Mouse (Mus musculus) left cerebral cortex, postnatal 25 days (tissue): ENCODE measurements around the gene Epha4. TPM values are rescaled to one million over a fixed set of nuclear protein-coding genes. Genes with fewer than 3 reads are reported as not detected.

ENCODE experiments used
- DNase-seq, 2 experiments: peaks; one replicate each; pipeline ENCODE4 v3.0.0; 2022; ENCODE audit warnings: low spot score in 2 of 2, mixed read lengths in 1 of 2
- intact Hi-C: fragments of 180-260 bp; cut with DNase I; formaldehyde crosslinking; loops from one replicate; pipeline ENCODE4 v1.15.1; 2025
- total RNA-seq, 2 experiments: library from RNA; stranded (reverse); gene quantifications; 2 replicates each; pipeline ENCODE4 v1.2.3; 2021

Gene Epha4
- total RNA-seq, 2 experiments from 2014 or later, result 177 to 192 TPM

DNA sequence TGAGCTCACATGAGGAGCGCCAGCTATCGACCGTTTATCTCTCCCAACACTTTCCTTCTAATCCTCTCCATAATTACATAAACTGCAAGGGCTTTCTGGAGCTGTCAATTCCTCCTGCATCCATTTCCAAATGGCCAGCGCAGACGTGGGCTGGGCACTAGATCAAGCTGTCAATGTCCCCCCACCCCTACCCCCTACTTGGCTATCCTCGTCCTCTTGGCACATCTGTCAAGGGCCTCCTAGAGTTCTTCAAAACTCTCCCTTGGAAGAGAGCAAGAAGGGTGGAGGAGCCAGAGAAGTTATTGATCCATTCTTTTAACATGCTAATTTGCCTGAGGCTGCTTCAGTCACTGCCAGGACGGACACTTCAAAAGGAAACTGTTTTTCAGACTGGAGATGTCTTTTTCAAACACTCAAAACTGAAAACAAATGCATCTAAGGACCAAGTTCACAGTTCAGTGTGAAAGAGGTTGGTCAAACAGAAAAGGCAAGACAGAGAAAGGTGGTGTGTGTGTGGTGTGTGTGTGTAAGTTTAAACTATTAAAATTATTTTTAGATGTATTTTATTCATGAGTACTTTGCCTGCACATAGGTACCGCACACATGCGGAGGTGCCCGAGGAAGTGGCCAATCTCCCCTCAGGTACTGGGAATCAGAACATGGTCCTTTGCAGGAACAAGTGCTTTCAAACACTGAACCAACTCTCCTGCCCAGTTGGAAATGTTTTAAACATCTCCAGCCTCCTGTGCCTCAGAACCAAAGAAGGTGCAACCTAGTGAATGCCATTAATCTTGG is 20.9 kb downstream of the Epha4 start:
- intact Hi-C loops, result no loop called here

DNA sequence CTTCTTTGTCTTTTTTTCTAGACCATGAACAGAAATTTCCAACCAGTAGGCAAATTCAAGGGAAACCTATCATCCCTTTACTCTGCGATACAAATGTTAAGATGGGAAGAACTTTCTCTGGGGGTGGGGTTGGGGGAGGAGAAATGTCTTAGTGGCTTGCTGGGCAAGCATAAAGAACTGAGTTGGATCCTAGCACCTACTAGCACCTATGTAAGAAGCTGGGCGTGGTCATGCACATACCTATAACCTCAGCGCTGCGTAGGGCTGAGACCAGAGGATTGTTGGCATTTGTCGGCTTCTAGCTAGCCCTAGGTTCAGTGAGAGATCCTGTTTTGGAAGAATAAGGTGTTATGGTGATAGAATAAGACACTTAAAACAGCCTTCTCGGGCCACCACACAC is 24.7 kb downstream of the Epha4 start:
- DNase-seq, result no peak
- intact Hi-C loops, result no loop called here

More for the DNA sequence above, 20.9 kb downstream of the Epha4 start:
- DNase-seq, result no peak

DNA sequence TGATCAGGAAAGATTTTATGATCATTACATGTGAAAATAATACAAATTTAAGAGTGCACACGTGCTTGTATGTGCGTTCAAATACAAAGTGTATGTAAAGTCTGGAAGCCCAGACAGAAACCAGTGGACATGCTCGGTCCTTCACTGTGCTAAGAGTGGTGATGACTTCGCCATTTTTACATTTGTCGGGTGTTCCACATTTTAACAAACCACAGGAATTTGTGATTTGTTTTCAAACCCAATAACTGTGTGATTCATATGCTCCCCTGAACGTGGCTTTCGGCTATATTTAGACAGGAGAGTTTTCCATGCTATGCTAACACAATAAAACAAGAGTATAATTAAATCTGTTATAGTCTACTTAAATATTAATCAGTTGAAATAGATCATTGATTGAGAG is 25.5 kb downstream of the Epha4 start:
- DNase-seq, result no peak
- intact Hi-C loops, result no loop called here

DNA sequence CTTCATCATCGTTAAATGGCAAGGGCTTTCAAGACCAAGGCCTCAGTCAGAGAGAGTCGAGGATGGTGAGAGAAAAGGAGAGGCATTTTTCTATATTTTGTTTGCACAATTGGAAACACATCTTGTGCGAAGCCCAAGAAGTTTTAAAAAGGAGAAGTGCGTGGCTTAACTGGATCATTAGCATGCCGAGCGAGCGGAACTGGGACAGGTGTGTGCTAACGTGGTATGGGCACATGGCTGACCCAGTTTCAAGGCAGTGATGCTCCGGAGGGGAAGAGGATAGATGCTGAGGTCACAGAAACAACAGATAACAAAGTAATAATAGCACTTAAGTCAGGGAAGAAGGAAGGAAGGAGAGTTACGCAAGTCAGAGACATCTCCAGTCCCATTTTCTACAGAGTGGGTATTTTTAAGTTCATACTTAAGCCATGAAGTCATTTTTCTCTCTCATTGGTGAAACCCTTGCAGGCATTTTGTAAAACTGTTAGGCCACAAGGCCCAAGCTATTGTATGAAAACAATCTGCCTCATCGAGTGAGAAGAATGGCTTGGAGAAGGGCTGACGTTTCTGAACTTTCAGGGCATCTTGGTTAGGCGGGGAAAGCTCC is 26.9 kb downstream of the Epha4 start:
- intact Hi-C loops, result no loop called here
- DNase-seq, result no peak

DNA sequence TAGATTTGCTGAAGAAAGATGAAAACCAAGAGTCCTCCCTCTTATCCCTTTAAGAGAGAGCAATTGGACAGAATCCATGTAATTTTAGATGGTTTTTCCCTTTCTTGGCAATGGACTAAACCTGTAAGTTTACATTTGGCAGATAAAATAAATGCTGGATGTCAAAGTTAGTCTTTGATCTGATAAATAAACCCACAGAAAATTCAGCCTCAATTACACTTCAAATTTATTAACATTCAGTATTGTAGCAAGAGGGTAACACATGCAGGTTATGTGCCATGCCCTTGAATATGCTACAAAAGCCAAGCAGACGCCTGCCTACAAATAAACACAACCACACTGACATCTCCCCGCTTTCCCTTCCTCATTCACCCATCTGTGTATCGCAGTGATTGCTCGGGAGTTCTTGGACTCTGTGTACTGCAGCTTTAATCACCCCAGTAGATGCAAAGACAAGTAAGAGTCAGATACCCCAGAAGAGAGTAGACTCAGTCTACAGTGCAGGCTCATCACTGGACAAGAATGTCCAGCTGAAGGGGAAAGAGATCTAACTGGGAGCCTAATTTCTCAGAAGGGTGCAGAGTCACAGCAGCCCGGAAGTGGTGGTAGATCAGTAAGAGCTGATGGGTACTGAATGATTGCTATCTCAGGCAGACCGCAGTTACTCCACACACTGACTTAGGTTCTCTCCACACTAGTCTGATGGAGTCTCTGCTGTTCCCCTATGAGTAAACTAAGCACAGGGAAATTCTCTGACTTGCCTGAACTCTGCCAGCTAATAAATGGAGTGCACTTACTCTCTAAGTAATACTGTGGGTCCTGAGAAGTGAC is 29.9 kb downstream of the Epha4 start:
- no peak for DNase-seq
- intact Hi-C loops, result no loop called here

DNA sequence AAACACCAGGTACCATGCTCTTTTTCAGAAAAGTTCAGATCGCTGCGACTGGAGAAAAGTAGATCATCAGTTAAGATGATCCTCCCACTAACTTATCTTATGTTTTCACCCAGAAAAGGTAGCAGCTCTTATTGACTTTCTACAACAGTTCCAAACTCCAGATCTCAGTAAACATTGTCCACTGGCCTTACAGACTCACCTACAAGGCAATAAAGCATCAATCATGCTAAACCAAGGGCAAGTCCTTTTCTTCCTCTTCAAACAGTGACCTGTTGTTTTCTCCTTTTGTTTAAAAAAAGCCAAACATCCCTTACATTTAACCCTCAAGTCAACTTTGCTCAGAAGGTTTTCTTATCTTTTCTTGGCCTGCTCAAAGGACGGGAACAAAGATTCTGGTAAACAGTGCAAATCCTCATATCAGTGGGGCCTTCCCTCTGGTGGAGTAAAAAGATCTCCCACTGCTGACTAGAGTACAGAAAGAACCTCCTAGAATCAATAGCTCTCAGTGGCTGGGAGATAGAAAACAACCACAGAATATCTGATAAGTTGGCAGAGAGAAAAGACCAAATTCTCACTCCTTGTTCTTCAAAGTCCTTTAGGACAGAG is 39.0 kb downstream of the Epha4 start:
- no peak for DNase-seq
- intact Hi-C loops, result no loop called here

DNA sequence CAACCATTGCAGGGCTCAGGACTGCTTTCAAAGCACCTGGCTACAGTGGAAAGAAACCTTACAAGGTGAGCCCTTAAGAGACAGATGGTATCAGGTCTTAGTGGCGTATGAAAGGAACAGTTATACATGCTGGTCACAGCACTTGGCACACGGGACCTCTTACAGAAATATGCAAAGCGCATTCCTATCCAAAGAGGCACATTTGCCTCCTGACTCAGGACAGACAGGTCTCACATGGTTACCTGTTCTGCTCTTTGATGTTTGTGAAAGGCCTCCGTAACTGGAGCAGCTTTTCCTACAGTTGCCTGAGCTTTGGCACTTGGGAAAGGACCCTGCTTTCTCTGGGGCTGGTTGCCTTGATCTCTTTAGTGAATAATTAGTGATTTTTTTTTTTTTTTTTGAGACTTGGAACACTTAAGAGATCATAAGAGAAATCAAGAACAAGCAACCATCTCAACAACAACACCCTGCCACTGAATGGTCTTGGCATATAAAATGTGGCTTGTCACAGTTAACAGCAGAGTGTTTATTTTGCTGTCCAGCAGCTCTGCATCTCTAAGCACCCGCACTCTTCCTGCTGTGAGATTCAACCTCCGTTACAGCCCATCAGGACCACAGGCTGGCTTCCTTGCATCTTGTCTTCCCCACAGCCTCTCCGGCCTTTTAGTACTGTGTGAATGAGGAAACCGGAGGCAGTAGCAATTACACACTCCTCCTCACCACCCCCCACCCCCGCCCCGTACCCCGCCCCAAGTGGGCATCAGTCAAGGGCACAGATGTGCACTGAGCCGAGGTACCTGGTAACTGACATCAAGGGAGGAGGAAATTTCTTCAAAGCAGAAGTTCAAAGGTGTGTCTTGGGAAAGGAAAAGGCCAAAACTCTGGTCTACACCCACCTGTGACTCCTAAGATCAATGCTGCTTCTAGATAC is 41.2 kb downstream of the Epha4 start:
- intact Hi-C loops, result no loop called here
- no peak for DNase-seq

GRCm38 (mm10) chr1:77472566-77472965 is 42.3 kb downstream of the Epha4 start:
- DNase-seq, result no peak
- intact Hi-C loops, result no loop called here

GRCm38 (mm10) chr1:77471447-77471846 is 43.4 kb downstream of the Epha4 start:
- intact Hi-C loops, result no loop called here
- no peak for DNase-seq

- intact Hi-C loops, result no loop called here
Observed at GRCm38 (mm10) chr1:77471037-77471436, 43.9 kb downstream of the Epha4 start.

DNA sequence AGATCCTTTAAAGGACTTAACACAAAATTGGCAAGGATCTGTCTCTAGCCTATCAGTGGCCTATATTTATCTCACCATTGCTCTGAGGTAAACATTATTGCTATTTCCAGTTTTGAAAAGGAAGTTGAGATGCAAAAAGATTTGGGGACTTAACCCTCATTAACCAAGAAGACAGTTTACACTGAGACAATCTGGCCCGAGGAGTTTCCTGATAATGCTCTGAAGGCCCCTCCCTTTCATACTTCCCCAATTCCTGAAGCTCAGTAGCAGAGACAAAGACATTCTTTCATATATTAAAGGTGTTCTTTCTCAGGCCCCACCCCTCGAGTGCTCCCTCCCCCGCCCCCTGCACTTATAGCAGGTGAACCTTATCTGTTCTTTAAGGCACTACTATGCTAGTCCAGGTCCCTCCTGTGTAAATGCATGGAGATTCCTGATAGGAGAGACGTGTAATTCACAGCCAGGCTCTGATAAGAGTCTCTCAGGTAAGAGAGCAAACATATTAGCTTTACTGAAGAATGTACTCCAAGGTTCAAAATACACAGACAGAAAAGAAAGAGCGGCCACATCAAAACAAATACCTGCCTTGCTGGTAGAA is 46.1 kb downstream of the Epha4 start:
- no peak for DNase-seq
- intact Hi-C loops, result no loop called here

More at GRCm38 (mm10) chr1:77471037-77471436, 43.9 kb downstream of the Epha4 start:
- DNase-seq, result peak in 1 of 2 experiments; percentile 39

DNA sequence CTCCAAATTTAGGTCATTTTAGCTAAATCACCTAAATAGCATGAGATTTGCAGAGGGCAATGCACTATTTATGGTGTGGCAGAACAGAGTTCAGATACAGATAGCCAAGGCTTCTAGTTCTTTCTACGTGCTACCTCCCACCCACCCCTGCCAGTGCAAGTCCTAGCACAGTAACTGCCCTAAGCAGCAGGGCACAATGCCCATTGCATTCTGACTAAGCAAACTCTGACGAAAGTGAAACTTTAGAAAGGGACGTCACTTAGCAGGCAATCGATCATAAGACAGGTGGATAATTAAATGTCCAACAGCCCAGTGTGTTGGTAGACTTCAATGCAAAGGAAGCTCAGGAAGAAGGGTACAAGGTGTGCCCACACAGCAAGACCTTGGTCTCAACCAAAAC is 49.4 kb downstream of the Epha4 start:
- DNase-seq, result no peak
- intact Hi-C loops, result no loop called here

GRCm38 (mm10) chr1:77464108-77464507 is 50.8 kb downstream of the Epha4 start:
- intact Hi-C loops, result no loop called here
- no peak for DNase-seq

- peak in 1 of 2 experiments; percentile 85 for DNase-seq
- intact Hi-C loops, result no loop called here
Observed at GRCm38 (mm10) chr1:77461877-77462615, 52.8 kb downstream of the Epha4 start.

- intact Hi-C loops, result no loop called here
- DNase-seq, result no peak
Observed at GRCm38 (mm10) chr1:77460831-77461629, 53.9 kb downstream of the Epha4 start.

DNA sequence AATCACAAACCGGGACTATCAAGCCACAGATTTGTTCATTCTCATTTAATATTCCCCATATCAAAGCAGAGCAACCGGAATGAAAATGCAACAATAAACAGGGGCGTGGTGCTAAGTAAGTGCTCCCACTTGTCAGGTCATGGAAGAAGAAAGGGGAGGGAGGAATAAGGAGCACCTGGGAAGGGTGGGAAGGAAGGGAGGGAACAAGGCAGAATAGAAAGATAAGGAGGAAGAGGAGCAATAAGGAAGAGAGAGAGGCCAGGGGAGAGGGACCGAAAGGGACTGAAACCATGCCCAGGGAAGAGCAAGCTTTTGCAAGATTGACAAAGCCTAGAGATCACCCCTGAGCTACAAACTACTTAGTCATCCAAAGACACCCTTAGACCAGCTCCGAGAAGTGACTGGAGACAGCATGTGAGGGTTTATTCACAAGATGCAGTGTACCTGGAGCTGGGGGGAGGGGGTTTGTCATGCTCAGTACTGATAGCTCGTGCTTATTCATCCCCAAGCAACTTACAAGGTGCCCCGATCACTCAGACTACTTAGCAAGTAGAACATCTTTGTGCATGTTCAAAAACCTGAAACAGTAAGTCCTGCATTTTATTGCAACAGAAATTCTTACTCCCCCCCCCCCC is 56.0 kb downstream of the Epha4 start:
- intact Hi-C loops, result no loop called here
- no peak for DNase-seq

DNA sequence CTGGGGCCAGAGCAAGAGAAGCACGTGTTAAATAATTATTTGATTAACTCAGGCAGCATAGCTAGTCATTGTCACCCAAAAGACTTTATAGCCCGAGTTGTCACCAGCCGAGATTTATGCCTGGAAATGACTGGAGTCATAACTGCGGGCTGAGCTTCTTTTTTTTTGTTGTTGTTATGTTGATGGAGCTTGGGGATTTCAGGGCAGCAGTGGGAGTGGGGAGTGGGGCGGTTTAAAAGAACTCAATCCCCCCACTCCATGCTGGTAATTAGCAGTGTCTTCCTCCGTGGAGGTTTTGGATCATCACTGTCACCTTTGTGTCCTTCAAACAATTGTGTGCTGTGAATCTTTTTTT is 57.5 kb downstream of the Epha4 start:
- intact Hi-C loops, result no loop called here
- no peak for DNase-seq
